Mouse (Mus musculus) gonadal fat pad, adult 2 months (tissue): ENCODE results near the gene Zfand2b. TPM values are rescaled to one million over a fixed set of nuclear protein-coding genes. Genes with fewer than 3 reads are reported as not detected.

Experiments used
- DNase-seq: peaks from one replicate; pipeline ENCODE4 v3.0.0-alpha.2; 2012; ENCODE audit warnings: low read depth
- polyA plus RNA-seq: library from polyadenylated mRNA; depleted of rRNA; stranded (reverse); fragments of >200 nt; gene quantifications from 2 replicates; pipeline ENCODE4 v1.2.3, GENCODE M21; 2012; rRNA removed

Zfand2b gene
- polyA plus RNA-seq, 1 experiment = 61.0 TPM

- DNase-seq = no peak
Observed at GRCm38 (mm10) chr1:75212542-75212941, 44.1 kb downstream of the Zfand2b start.

- no peak for DNase-seq
Observed at GRCm38 (mm10) chr1:75213096-75213495, 44.6 kb downstream of the Zfand2b start.

- no peak for DNase-seq
Observed at GRCm38 (mm10) chr1:75214442-75214841, 46.0 kb downstream of the Zfand2b start.

- no peak for DNase-seq
Observed at GRCm38 (mm10) chr1:75214886-75215285, 46.4 kb downstream of the Zfand2b start.

GRCm38 (mm10) chr1:75215785-75216184, 47.3 kb downstream of the Zfand2b start:
- no peak for DNase-seq

GRCm38 (mm10) chr1:75216797-75217585, 48.5 kb downstream of the Zfand2b start:
- no peak for DNase-seq

- DNase-seq = no peak
Observed at GRCm38 (mm10) chr1:75217893-75218226, 49.4 kb downstream of the Zfand2b start.

GRCm38 (mm10) chr1:75218227-75219001, 50.0 kb downstream of the Zfand2b start:
- no peak for DNase-seq

GRCm38 (mm10) chr1:75219078-75219477, 50.6 kb downstream of the Zfand2b start:
- no peak for DNase-seq

- DNase-seq = no peak
Observed at GRCm38 (mm10) chr1:75219531-75219930, 51.1 kb downstream of the Zfand2b start, which contains the start of gene Tuba4a. Gene Tuba4a (minus strand): TSS chr1:75219865.

Other genes starting within 250 kb of the Zfand2b start
- gene Cfap65, start 233.0 kb upstream of the Zfand2b start, polyA plus RNA-seq = 4.2 and 6.0 TPM in 2 replicates
- gene Ihh, start 217.0 kb upstream of the Zfand2b start, polyA plus RNA-seq = 6.5 and 8.8 TPM in 2 replicates
- 3.2 and 4.9 TPM in 2 replicates for gene Nhej1, start 43.4 kb upstream of the Zfand2b start, polyA plus RNA-seq
- gene Slc23a3, start 34.8 kb upstream of the Zfand2b start, polyA plus RNA-seq = 0.34 and 0.42 TPM in 2 replicates
- gene Cnppd1, start 25.9 kb upstream of the Zfand2b start, polyA plus RNA-seq = 40.2 and 45.9 TPM in 2 replicates
- gene Retreg2, start 25.9 kb upstream of the Zfand2b start, polyA plus RNA-seq = 103 and 107 TPM in 2 replicates
- gene Abcb6, start 11.7 kb downstream of the Zfand2b start, polyA plus RNA-seq = 24.1 and 30.1 TPM in 2 replicates
- gene Ankzf1, start 23.5 kb downstream of the Zfand2b start, polyA plus RNA-seq = 23.8 and 25.6 TPM in 2 replicates
- 47.6 and 56.5 TPM in 2 replicates for gene Atg9a, start 23.6 kb downstream of the Zfand2b start, polyA plus RNA-seq
- gene Glb1l, start 42.2 kb downstream of the Zfand2b start, polyA plus RNA-seq = 27.9 and 28.1 TPM in 2 replicates
- gene Stk16, start 42.2 kb downstream of the Zfand2b start, polyA plus RNA-seq = 149 and 174 TPM in 2 replicates
- gene Tuba4a, start 51.2 kb downstream of the Zfand2b start, polyA plus RNA-seq = 31.2 and 44.9 TPM in 2 replicates
- not detected in 2 replicates for gene A630095N17Rik, start 63.5 kb downstream of the Zfand2b start, polyA plus RNA-seq
- 37.9 and 48.4 TPM in 2 replicates for gene Dnajb2, start 67.8 kb downstream of the Zfand2b start, polyA plus RNA-seq
- gene Ptprn, start 95.9 kb downstream of the Zfand2b start, polyA plus RNA-seq = 0.03 and 0.62 TPM in 2 replicates
- not detected in 2 replicates for gene Resp18, start 109.8 kb downstream of the Zfand2b start, polyA plus RNA-seq
- gene Dnpep, start 149.3 kb downstream of the Zfand2b start, polyA plus RNA-seq = 150 and 168 TPM in 2 replicates
- gene Des, start 191.7 kb downstream of the Zfand2b start, polyA plus RNA-seq = 71.8 and 92.9 TPM in 2 replicates
- 26.2 and 27.4 TPM in 2 replicates for gene Speg, start 206.7 kb downstream of the Zfand2b start, polyA plus RNA-seq